Mouse (Mus musculus): ENCODE results near the gene Slc24a5. TPM values are rescaled to one million over a fixed set of nuclear protein-coding genes. Genes with fewer than 3 reads are reported as not detected.
A peak's percentile ranks its signal among the peaks of the same experiment; 100 is the strongest.

The Slc24a5 gene
- 7.0 and 7.5 TPM in 2 replicates for polyA plus RNA-seq (2014; fragmentation: Nextera tagmentation; extraction: Ambion mirVana)

DNA sequence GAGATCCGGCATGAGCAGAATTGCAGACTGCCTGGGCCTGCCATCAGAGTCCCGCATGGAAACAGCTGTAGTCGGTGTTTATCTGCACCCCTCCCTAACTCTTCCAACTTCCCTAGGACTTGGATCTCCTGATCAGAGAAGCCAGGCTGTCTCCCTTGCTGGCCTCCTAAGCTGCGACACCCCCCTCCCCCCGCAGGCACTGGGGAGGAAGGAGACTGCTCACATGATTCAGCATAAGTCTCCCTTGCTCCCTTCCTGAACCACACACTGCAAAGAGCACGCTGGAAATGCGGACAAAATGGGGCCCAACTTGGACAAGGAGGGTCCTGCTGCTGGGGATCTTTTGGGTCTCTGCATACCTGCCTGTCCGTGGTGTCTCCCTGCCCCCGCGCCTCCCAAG, at the start of gene Slc24a5:
TSS of gene Slc24a5 (plus strand) at position 231 of the 400 bp plus-strand sequence.
- WGBS = 68% methylated on average over 9 of the region's 10 CpGs
- Histone ChIP-seq H3K36me3 (ENCODE audit: control insufficient read depth, insufficient read depth, low read length) (no peaks in the 10 kb centered on the region), H3K4me1 (ENCODE audit: control insufficient read depth, insufficient read depth, low read length) (no peaks in the 10 kb centered on the region; the same call in 1 of the 2 replicates), H3K4me2 (ENCODE audit: low read depth, low read length) (no peak within 1 kb of the TSS), H3K9me3 (ENCODE audit: control insufficient read depth, low read length) (no peaks in the 10 kb centered on the region), H3K27ac (replicated peaks; ENCODE audit: low read depth, low read length) (no peak within 1 kb of the TSS), H3K4me3 (ENCODE audit: low read depth, low read length) (no peak within 1 kb of the TSS), H3K27me3 (replicated peaks; ENCODE audit: control insufficient read depth, insufficient read depth, low read length) (no peaks in the 10 kb centered on the region), H3K9ac (ENCODE audit: low read depth, low read length) (no peak within 1 kb of the TSS)
- ATAC-seq (ENCODE audit: low read depth) (no peak), DNase-seq (ENCODE audit: low spot score) (no peak)

DNA sequence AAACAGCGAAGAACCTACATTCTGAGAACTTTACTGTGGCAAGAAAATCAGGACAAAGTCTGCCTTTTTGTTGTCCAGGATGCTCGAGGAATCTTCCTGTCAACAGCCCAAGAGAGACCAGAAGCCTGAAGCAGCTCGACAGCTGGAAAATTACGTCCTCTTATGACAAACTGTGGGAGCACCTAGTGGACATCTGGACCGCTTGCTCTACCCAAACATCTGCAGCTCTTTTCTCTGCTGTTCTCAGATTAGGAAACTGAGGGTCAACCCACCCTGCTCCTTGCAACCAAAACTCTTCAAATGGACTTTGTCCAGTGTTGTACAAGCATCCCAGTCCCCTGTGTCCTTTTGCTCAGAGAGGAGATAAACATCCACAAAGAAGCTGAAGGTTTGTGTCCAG, 43.5 kb upstream of the Slc24a5 start:
- Histone ChIP-seq H3K4me2 (ENCODE audit: low read depth, low read length) (no peak overlapping the region), H3K9ac (ENCODE audit: low read depth, low read length) (no peak overlapping the region), H3K36me3 (ENCODE audit: control insufficient read depth, insufficient read depth, low read length) (no peaks in the 10 kb centered on the region), H3K27me3 (replicated peaks; ENCODE audit: control insufficient read depth, insufficient read depth, low read length) (no peaks in the 10 kb centered on the region), H3K4me1 (ENCODE audit: control insufficient read depth, insufficient read depth, low read length) (peaks cover 4% of the 10 kb centered on the region; the same call in 1 of the 2 replicates), H3K4me3 (ENCODE audit: low read depth, low read length) (no peak overlapping the region), H3K9me3 (ENCODE audit: control insufficient read depth, low read length) (no peaks in the 10 kb centered on the region), H3K27ac (replicated peaks; ENCODE audit: low read depth, low read length) (no peak overlapping the region)
- 59% methylated on average over 5 of the region's 5 CpGs for WGBS
- ATAC-seq (ENCODE audit: low read depth) (no peak), DNase-seq (ENCODE audit: low spot score) (no peak)

DNA sequence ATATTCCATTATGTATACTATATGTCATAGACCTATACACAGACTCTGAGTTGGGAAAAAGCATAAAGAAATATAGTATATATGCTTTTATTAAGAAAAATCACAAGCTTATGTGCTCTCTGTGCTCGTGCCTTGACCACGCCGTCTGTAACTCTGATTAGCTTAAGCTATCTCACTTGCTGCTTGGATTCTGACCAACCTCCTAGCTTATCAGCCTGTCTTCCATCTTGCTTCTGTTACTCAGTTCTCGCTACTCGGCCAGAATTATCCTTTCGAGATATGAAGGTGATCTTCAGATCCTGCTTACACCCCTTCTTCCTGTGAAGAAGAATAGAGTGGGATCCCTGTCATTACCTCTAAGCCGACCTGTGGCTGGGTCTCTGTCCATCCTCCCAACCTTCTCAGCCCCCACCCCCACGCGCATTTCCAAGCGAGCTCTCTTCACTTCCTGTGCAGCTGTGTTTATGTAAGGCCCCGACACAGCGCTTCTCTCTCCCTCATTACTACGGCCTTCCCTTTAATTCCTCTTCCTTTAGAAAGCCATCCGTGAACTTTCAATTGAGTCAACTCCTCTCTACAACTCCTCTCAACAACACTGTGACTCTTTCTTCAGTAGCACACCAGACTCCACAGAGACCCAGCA, 41.4 kb upstream of the Slc24a5 start:
- Histone ChIP-seq H3K4me2 (ENCODE audit: low read depth, low read length) (no peak overlapping the region), H3K4me3 (ENCODE audit: low read depth, low read length) (no peak overlapping the region)
- 41% methylated on average over 14 of the region's 14 CpGs for WGBS

DNA sequence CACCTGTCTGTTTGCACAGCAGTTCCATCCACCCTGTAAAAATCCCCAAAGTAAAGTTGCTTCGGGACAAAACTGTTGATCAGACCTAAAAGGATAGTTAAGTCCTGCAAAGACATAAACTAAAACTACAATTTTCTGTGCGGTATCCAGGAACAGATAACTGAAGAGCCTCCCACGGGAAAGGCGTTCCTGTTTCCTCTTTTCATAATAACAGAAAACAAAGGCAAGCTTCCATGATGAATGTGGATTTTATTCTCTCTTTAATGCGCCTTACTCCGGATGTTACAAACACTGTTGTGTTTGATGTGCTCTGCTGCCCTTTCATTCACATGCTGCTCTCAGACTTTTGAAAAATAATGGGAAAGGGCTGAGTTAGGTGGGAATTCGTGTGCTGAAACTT, 37.3 kb upstream of the Slc24a5 start:
- H3K9me3 ChIP-seq (ENCODE audit: control insufficient read depth, low read length) = no peaks in the 10 kb centered on the region
- H3K4me2 ChIP-seq (ENCODE audit: low read depth, low read length) = no peak overlapping the region
- WGBS = 81% methylated on average over 7 of the region's 7 CpGs
- H3K27ac ChIP-seq (replicated peaks; ENCODE audit: low read depth, low read length) = no peak overlapping the region
- no peak overlapping the region for H3K4me3 ChIP-seq (ENCODE audit: low read depth, low read length)
- DNase-seq (ENCODE audit: low spot score) (no peak), ATAC-seq (ENCODE audit: low read depth) (no peak)
- no peak overlapping the region for H3K9ac ChIP-seq (ENCODE audit: low read depth, low read length)
- H3K27me3 ChIP-seq (replicated peaks; ENCODE audit: control insufficient read depth, insufficient read depth, low read length) = no peaks in the 10 kb centered on the region
- peaks cover 12% of the 10 kb centered on the region for H3K4me1 ChIP-seq (ENCODE audit: control insufficient read depth, insufficient read depth, low read length)
- no peaks in the 10 kb centered on the region for H3K36me3 ChIP-seq (ENCODE audit: control insufficient read depth, insufficient read depth, low read length)

More for the DNA sequence above, 41.4 kb upstream of the Slc24a5 start:
- H3K4me1 ChIP-seq (ENCODE audit: control insufficient read depth, insufficient read depth, low read length) = peaks cover 4% of the 10 kb centered on the region; the same call in 1 of the 2 replicates
- H3K36me3 ChIP-seq (ENCODE audit: control insufficient read depth, insufficient read depth, low read length) = no peaks in the 10 kb centered on the region
- no peaks in the 10 kb centered on the region for H3K27me3 ChIP-seq (replicated peaks; ENCODE audit: control insufficient read depth, insufficient read depth, low read length)
- H3K9ac ChIP-seq (ENCODE audit: low read depth, low read length) = no peak overlapping the region
- ATAC-seq (ENCODE audit: low read depth) (no peak), DNase-seq (ENCODE audit: low spot score) (peak; percentile 19)
- no peak overlapping the region for H3K27ac ChIP-seq (replicated peaks; ENCODE audit: low read depth, low read length)
- no peaks in the 10 kb centered on the region for H3K9me3 ChIP-seq (ENCODE audit: control insufficient read depth, low read length)

DNA sequence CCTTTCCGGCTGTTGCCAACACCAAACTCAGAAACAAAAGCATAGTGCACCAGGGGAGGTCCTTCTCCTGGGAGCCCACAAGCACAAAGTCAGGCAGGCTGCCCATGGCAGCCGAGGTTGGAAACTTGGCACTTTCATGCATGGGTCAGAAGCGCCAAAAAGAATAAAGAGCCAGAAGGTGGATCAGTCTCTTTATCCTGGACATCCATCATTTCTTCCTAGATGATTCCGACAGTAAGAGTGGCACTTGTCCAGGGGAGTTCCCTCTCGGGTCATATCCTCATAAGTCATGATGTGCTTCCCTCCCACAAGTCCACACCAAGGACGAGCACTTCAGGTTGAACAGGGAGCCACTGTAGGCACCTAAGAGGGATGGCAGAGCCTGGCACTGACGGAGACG, 36.8 kb upstream of the Slc24a5 start:
- Histone ChIP-seq H3K4me1 (ENCODE audit: control insufficient read depth, insufficient read depth, low read length) (peaks cover 12% of the 10 kb centered on the region), H3K4me3 (ENCODE audit: low read depth, low read length) (no peak overlapping the region), H3K27me3 (replicated peaks; ENCODE audit: control insufficient read depth, insufficient read depth, low read length) (no peaks in the 10 kb centered on the region), H3K9ac (ENCODE audit: low read depth, low read length) (no peak overlapping the region), H3K36me3 (ENCODE audit: control insufficient read depth, insufficient read depth, low read length) (no peaks in the 10 kb centered on the region), H3K4me2 (ENCODE audit: low read depth, low read length) (no peak overlapping the region), H3K27ac (replicated peaks; ENCODE audit: low read depth, low read length) (no peak overlapping the region), H3K9me3 (ENCODE audit: control insufficient read depth, low read length) (no peaks in the 10 kb centered on the region)
- no peak for ATAC-seq (ENCODE audit: low read depth)
- DNase-seq (ENCODE audit: low spot score) = no peak
- 74% methylated on average over 8 of the region's 8 CpGs for WGBS

DNA sequence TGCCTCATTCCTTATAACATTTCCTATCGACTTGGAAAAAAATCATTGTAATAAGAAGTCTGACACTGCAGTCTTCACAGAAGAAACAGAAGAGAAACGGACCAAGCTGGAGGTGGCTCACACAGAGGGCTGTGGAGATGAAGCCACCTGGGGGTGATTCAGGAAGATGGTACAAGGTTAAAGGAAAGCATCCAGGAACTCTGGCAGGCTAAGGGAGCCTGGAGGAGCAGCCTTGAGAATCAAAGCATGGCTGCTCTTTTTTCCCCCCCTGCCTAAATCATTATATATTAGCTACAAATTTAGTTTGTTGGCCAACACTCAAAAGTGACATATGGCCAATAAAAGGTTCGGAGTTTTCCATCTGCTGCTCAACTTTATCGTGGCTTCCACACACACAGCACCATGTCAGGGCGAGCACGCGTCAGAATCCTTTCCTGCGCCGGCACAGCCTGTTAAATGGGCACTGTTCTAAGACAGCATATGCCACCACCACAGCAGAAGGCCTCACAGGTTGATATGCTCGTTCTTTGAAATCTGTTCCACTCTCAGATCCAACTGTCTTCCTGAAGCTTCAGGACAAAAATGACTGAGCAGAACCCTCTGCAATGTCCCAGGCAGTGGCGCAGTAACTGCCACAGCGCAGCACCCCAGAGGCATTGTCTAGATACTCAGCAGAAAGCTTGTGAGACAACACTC, 36.2 kb upstream of the Slc24a5 start:
- peaks cover 9% of the 10 kb centered on the region for H3K4me1 ChIP-seq (ENCODE audit: control insufficient read depth, insufficient read depth, low read length)
- no peak overlapping the region for H3K4me3 ChIP-seq (ENCODE audit: low read depth, low read length)
- H3K36me3 ChIP-seq (ENCODE audit: control insufficient read depth, insufficient read depth, low read length) = no peaks in the 10 kb centered on the region
- WGBS = 82% methylated on average over 12 of the region's 12 CpGs
- H3K9ac ChIP-seq (ENCODE audit: low read depth, low read length) = no peak overlapping the region
- DNase-seq (ENCODE audit: low spot score) (peak; percentile 16), ATAC-seq (ENCODE audit: low read depth) (no peak)
- no peak overlapping the region for H3K27ac ChIP-seq (replicated peaks; ENCODE audit: low read depth, low read length)
- H3K27me3 ChIP-seq (replicated peaks; ENCODE audit: control insufficient read depth, insufficient read depth, low read length) = no peaks in the 10 kb centered on the region
- H3K4me2 ChIP-seq (ENCODE audit: low read depth, low read length) = no peak overlapping the region
- no peaks in the 10 kb centered on the region for H3K9me3 ChIP-seq (ENCODE audit: control insufficient read depth, low read length)

DNA sequence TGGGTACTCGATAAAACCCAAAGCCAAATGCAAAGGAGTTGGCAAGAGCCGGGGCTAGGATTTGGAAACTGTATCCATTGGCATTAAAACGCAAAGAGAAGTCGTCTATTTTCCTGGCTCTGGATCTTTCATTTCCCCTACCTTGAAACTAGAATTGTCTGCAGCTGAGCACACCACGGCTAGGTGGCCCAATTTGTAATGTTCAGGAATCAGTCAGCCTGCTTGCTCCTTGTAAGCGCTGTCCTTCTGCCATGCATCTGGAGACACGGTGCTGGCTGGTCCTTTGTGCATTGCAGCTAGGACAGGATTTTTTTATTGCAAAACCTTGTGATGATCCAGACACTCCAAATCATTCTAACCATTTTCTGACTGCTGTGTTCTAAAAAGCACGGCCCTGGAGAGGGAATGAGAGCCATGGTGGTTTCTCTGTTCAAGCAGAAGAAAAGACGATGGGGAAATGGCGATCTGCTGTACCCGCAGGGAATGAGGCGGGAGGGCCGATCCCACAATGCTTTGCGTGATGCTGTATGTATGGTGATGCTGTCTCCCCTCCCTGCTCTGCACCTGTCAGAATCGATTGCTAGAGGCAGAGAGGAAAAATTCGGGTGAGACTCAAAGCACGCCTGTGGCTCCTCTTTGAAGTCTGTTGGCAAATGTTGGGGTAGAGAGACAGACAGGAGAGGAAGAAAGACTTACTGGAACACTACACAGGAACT, 35.5 kb upstream of the Slc24a5 start:
- no peaks in the 10 kb centered on the region for H3K36me3 ChIP-seq (ENCODE audit: control insufficient read depth, insufficient read depth, low read length)
- DNase-seq (ENCODE audit: low spot score) = peak; percentile 33
- no peaks in the 10 kb centered on the region for H3K27me3 ChIP-seq (replicated peaks; ENCODE audit: control insufficient read depth, insufficient read depth, low read length)
- no peak overlapping the region for H3K4me2 ChIP-seq (ENCODE audit: low read depth, low read length)
- H3K27ac ChIP-seq (replicated peaks; ENCODE audit: low read depth, low read length) = no peak overlapping the region; the same call in 1 of the 2 replicates
- H3K4me1 ChIP-seq (ENCODE audit: control insufficient read depth, insufficient read depth, low read length) = peaks cover 8% of the 10 kb centered on the region
- ATAC-seq (ENCODE audit: low read depth) = 0 out of 2 replicates have a peak, but pooled peaks have one; percentile 33
- H3K9ac ChIP-seq (ENCODE audit: low read depth, low read length) = no peak overlapping the region
- H3K4me3 ChIP-seq (ENCODE audit: low read depth, low read length) = no peak overlapping the region
- H3K9me3 ChIP-seq (ENCODE audit: control insufficient read depth, low read length) = no peaks in the 10 kb centered on the region
- 66% methylated on average over 17 of the region's 17 CpGs for WGBS

DNA sequence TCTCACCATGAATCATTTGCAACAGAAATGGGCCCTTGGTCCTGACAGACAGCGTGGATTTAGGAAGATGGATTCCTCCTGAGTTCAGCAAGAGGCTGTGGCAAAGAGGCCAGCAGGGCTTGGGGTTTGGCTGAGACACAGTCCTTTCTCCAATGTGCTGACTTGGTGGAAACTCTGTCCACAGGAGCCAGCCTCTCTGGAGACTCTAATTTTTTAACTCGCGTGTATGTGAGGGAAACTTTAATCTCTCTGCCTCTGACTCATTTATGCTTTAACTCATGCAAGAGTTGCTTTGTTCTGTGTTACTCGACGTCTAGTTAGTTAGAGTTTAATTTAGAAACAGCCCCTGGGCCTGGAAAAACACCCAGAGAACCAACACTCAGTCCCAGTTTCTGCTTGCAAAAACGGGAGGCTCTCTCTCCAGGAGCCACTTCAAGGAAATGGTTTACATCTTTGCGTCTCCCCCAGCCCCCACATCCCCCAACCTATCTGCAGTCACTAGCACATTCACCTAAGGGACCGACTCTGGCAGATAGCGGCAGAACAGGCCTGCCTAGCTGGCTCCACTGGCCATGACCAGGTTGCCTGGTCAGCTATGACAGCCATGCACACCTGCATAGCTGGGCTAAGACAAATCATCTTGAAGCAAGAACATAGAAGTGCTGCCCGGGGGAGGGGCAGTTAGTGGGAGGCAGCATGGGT, 34.7 kb upstream of the Slc24a5 start:
- peaks cover 8% of the 10 kb centered on the region for H3K4me1 ChIP-seq (ENCODE audit: control insufficient read depth, insufficient read depth, low read length)
- no peak overlapping the region for H3K9ac ChIP-seq (ENCODE audit: low read depth, low read length)
- no peak overlapping the region for H3K4me3 ChIP-seq (ENCODE audit: low read depth, low read length)
- no peak overlapping the region for H3K4me2 ChIP-seq (ENCODE audit: low read depth, low read length)
- H3K27ac ChIP-seq (replicated peaks; ENCODE audit: low read depth, low read length) = peak overlapping the region; percentile 55
- H3K27me3 ChIP-seq (replicated peaks; ENCODE audit: control insufficient read depth, insufficient read depth, low read length) = no peaks in the 10 kb centered on the region
- no peaks in the 10 kb centered on the region for H3K9me3 ChIP-seq (ENCODE audit: control insufficient read depth, low read length)
- H3K36me3 ChIP-seq (ENCODE audit: control insufficient read depth, insufficient read depth, low read length) = no peaks in the 10 kb centered on the region
- DNase-seq (ENCODE audit: low spot score) (peak; percentile 74), ATAC-seq (ENCODE audit: low read depth) (0 out of 2 replicates have a peak, but pooled peaks have one; percentile 53)
- 40% methylated on average over 10 of the region's 10 CpGs for WGBS
